Mouse (Mus musculus): ENCODE data around the gene Zfp37. TPM values are rescaled to one million over a fixed set of nuclear protein-coding genes. Genes with fewer than 3 reads are reported as not detected.

The Zfp37 gene
- total and polyA plus RNA-seq, 3 experiments = not detected

DNA sequence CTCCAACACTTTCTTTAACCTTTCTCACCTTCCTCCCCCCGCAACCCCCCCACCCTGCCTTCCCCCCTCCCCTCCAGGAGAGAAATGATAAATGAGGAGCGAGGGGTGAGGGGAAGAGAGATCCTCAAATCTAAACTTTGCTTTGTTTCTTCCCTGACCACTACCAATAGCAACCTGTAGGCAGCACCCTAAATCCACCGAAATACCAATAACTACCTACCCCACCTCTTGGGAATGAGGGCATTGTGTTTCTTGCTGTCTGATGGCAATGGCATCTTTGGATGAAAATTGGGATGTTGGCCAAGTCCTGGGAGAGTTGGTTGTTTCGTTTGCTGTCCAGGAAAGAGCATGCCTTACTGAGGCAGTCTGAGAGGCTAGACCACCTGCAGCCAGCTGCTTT is 20.8 kb downstream of the Zfp37 start:
- H3K4me1 ChIP-seq (ENCODE audit: control insufficient read depth in 1 of 2, insufficient read depth in 2 of 2, low read length in 2 of 2) = no peaks in the 10 kb centered on the region
- no peaks in the 10 kb centered on the region for H3K27me3 ChIP-seq (ENCODE audit: control insufficient read depth in 1 of 2, insufficient read depth in 2 of 2, low read length in 2 of 2)
- H3K79me2 ChIP-seq (ENCODE audit: control insufficient read depth, insufficient read depth, low read length, poor library complexity) = no peaks in the 10 kb centered on the region
- H3K9ac ChIP-seq (ENCODE audit: control insufficient read depth, low read depth, low read length, poor library complexity, severe bottlenecking) = no peak overlapping the region
- no peak for DNase-seq (ENCODE audit: low read depth, low spot score)
- H3K9me3 ChIP-seq (replicated peaks; ENCODE audit: insufficient read depth, low read length) = no peaks in the 10 kb centered on the region
- TF ChIP-seq NRF1 (IDR thresholded peaks at IDR 0.05; ENCODE audit: insufficient read depth, low read depth, low read length, poor library complexity, severe bottlenecking) (no peak), SMC3 (IDR thresholded peaks at IDR 0.05; ENCODE audit: low read depth, low read length) (no peak)
- H3K27ac ChIP-seq (ENCODE audit: control insufficient read depth, low read depth, low read length) = no peak overlapping the region
- no peak overlapping the region for H3K4me3 ChIP-seq (ENCODE audit: control insufficient read depth in 1 of 2, insufficient read depth in 1 of 2, low read depth in 2 of 2, low read length in 2 of 2)
- H3K36me3 ChIP-seq (ENCODE audit: control insufficient read depth in 1 of 2, insufficient read depth in 2 of 2, low read length in 2 of 2) = no peaks in the 10 kb centered on the region

DNA sequence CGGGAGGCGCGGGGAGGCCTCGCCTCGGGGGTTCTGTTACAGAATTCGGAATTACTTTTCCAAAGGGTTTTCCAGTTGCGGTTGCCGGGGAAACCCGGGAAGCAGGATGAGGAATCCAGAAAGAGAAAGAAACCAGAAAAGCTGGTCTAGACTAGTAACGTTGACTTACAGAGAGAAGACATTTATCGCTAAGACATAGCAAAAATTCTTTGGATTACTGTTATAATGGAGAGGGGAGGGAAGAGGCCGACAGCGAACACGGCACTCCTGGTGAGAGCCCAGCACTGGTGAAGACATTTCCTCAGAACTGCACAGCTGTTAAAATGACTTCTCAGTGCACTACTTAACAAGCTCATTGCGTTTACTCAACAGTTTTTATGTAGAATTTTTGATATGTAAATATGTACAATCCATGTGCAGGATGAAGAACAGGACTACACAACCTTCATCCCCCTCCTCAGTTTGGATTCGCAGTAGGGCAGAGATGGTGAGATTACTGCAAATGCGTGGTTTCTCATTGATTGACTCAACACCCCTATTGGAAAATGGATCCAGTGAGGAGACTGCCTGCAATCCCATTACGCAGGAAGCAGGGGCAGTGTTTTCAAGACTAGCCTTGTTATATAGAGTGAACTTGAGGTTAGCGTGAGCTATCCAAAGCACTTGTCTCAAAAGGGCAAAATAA is 22.0 kb downstream of the Zfp37 start:
- H3K4me3 ChIP-seq (ENCODE audit: control insufficient read depth in 1 of 2, insufficient read depth in 1 of 2, low read depth in 2 of 2, low read length in 2 of 2) = no peak overlapping the region
- no peaks in the 10 kb centered on the region for H3K4me1 ChIP-seq (ENCODE audit: control insufficient read depth in 1 of 2, insufficient read depth in 2 of 2, low read length in 2 of 2)
- no peaks in the 10 kb centered on the region for H3K9me3 ChIP-seq (replicated peaks; ENCODE audit: insufficient read depth, low read length)
- H3K27me3 ChIP-seq (ENCODE audit: control insufficient read depth in 1 of 2, insufficient read depth in 2 of 2, low read length in 2 of 2) = no peaks in the 10 kb centered on the region
- TF ChIP-seq MYB (IDR thresholded peaks at IDR 0.05; ENCODE audit: low read depth, low read length) = no peak
- no peak for TF ChIP-seq TBP (IDR thresholded peaks at IDR 0.05; ENCODE audit: low read depth, low read length)
- TF ChIP-seq KAT2A (conservative IDR thresholded peaks at IDR 0.05; ENCODE audit: low read depth, low read length) = no peak
- TF ChIP-seq GATA1 (IDR thresholded peaks at IDR 0.05; ENCODE audit: low read depth, low read length) = no peak
- no peak for TF ChIP-seq SIN3A (IDR thresholded peaks at IDR 0.05; ENCODE audit: low read length)
- TF ChIP-seq MAZ (IDR thresholded peaks at IDR 0.05; ENCODE audit: low read depth, low read length) = no peak
- no peak for TF ChIP-seq ZMIZ1 (IDR thresholded peaks at IDR 0.05; ENCODE audit: low read depth, low read length)
- no peak for TF ChIP-seq ZKSCAN1 (IDR thresholded peaks at IDR 0.05; ENCODE audit: low read depth, low read length)
- TF ChIP-seq ELF1 (IDR thresholded peaks at IDR 0.05; ENCODE audit: low read depth, low read length) = no peak
- TF ChIP-seq RAD21 (IDR thresholded peaks at IDR 0.05; ENCODE audit: low read depth, low read length) = no peak
- no peak for TF ChIP-seq POLR2A (IDR thresholded peaks at IDR 0.05; ENCODE audit: control insufficient read depth in 1 of 2, insufficient read depth in 1 of 2, low read depth in 1 of 2, low read length in 2 of 2, poor library complexity in 1 of 2)
- no peak for TF ChIP-seq HCFC1 (IDR thresholded peaks at IDR 0.05; ENCODE audit: low read depth, low read length)
- no peak for TF ChIP-seq E2F4 (IDR thresholded peaks at IDR 0.05; ENCODE audit: borderline replicate concordance, low read depth, low read length)
- no peak overlapping the region for H3K9ac ChIP-seq (ENCODE audit: control insufficient read depth, low read depth, low read length, poor library complexity, severe bottlenecking)
- no peak for DNase-seq (ENCODE audit: low read depth, low spot score)
- no peaks in the 10 kb centered on the region for H3K36me3 ChIP-seq (ENCODE audit: control insufficient read depth in 1 of 2, insufficient read depth in 2 of 2, low read length in 2 of 2)
- no peaks in the 10 kb centered on the region for H3K79me2 ChIP-seq (ENCODE audit: control insufficient read depth, insufficient read depth, low read length, poor library complexity)
- H3K27ac ChIP-seq (ENCODE audit: control insufficient read depth, low read depth, low read length) = no peak overlapping the region

All from MEL (cell line).